Comparison of ENCODE assay signal across 24 mouse cellular contexts in the genomic region with DNA sequence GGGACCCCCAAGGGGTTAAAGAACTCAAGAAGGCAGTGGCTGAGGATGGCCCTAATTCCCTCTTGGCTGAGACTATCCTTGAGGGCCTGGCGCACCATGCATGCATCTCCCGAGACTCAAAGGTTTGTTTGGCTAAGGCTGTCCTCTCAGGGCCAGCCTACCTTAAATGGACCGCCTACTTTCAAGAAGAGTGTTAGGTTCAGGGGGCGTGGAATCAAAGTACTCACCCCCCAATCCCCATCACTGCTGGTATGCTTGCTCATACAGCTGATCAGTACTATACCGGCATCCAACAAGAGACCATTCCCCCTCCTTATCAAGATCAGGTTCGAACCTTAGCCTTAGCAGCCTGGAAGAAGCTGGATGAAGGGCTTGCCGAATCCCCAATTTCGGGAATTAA.
"Had no signal": no experiment of that assay in that cellular context is flagged by ENCODE, and none has a peak within 500 bp of the region (broad histone marks: within the 10 kb centered on the region; RNA-seq: fewer than 3 reads in every experiment).

No protein-coding gene starts in this region.

- H3K9ac ChIP-seq: heart, embryonic 12.5 days; intestine, embryonic 15.5 days; limb, embryonic 12.5 days; liver, embryonic 13.5 days had no signal

- H3K4me3 ChIP-seq: gastrocnemius, adult 2 months; heart, embryonic 10.5 days; heart, embryonic 12.5 days; hindbrain, embryonic 10.5 days; intestine, embryonic 15.5 days; layer of hippocampus, adult 2 months; left cerebral cortex, adult 2 months; limb, embryonic 12.5 days; liver, embryonic 13.5 days had no signal

- H3K36me3 ChIP-seq: heart, embryonic 10.5 days; heart, embryonic 12.5 days; hindbrain, embryonic 10.5 days; intestine, embryonic 15.5 days; limb, embryonic 12.5 days; liver, embryonic 13.5 days had no signal

- DNase-seq: gastrocnemius, adult 2 months; gastrocnemius, postnatal 10 days; gastrocnemius, postnatal 25 days; heart, adult 18-20 months; heart, postnatal 10 days; heart, postnatal 4 days; kidney, adult 18-20 months; kidney, adult 8-10 months; kidney, postnatal 14 days; kidney, postnatal 4 days; liver; liver, embryonic 13.5 days had no signal

- ATAC-seq: forebrain, embryonic 16.5 days; hindbrain, embryonic 16.5 days; inflammation-experienced regulatory T-cells, adult 6 months; intestine, embryonic 15.5 days; intestine, postnatal 0 days had no signal

- H3K4me1 ChIP-seq: heart, embryonic 10.5 days; heart, embryonic 12.5 days; hindbrain, embryonic 10.5 days; intestine, embryonic 15.5 days; limb, embryonic 12.5 days; liver, embryonic 13.5 days had no signal

- H3K9me3 ChIP-seq: heart, embryonic 10.5 days; heart, embryonic 12.5 days; hindbrain, embryonic 10.5 days; intestine, embryonic 15.5 days; limb, embryonic 12.5 days had no signal

- H3K4me2 ChIP-seq: heart, embryonic 12.5 days; intestine, embryonic 15.5 days; limb, embryonic 12.5 days; liver, embryonic 11.5 days; liver, embryonic 13.5 days had no signal

- H3K27ac ChIP-seq: gastrocnemius, adult 2 months; heart, embryonic 10.5 days; hindbrain, embryonic 10.5 days; intestine, embryonic 15.5 days; layer of hippocampus, adult 2 months; left cerebral cortex, adult 2 months; limb, embryonic 12.5 days; liver, embryonic 13.5 days had no signal

- H3K27me3 ChIP-seq: heart, embryonic 12.5 days; intestine, embryonic 15.5 days; limb, embryonic 12.5 days; liver, embryonic 13.5 days had no signal
